Mouse (Mus musculus) CH12.LX (cell line): ENCODE results near the gene Gm42715. TPM values are rescaled to one million over a fixed set of nuclear protein-coding genes. Genes with fewer than 3 reads are reported as not detected.
A peak's percentile ranks its signal among the peaks of the same experiment; 100 is the strongest.

Source experiments
- DNase-seq: peaks from one replicate; pipeline ENCODE4 v3.0.0-alpha.2; 2013; ENCODE audit errors: extremely low read depth
- H3K27ac ChIP-seq: 2 replicates; pipeline ENCODE4 v1.5.1; 2012; ENCODE audit warnings: low read depth, mild to moderate bottlenecking, control low read depth, moderate library complexity; ENCODE audit not compliant: insufficient read depth
- H3K27me3 ChIP-seq: replicated peaks from 2 replicates; pipeline ENCODE3; 2012; ENCODE audit warnings: inconsistent platforms
- H3K36me3 ChIP-seq, 2 experiments: replicated peaks in 1 of 2; 2 replicates each; pipeline versions ENCODE3 to v1.6.1; 2012; ENCODE audit warnings: inconsistent platforms in 1 of 2, low read length in 1 of 2, mild to moderate bottlenecking in 1 of 2, mixed read lengths in 1 of 2, moderate library complexity in 1 of 2; ENCODE audit not compliant: control insufficient read depth in 1 of 2, insufficient read depth in 1 of 2
- H3K4me1 ChIP-seq, 2 experiments: 2 replicates each; pipeline ENCODE4 v1.6.1; 2012; ENCODE audit warnings: inconsistent platforms in 1 of 2, moderate library complexity in 1 of 2; ENCODE audit not compliant: insufficient read depth in 2 of 2, control insufficient read depth in 1 of 2
- H3K4me2 ChIP-seq: 2 replicates; pipeline ENCODE4 v1.6.1; 2012; ENCODE audit warnings: low read depth, mild to moderate bottlenecking, control low read depth; ENCODE audit not compliant: poor library complexity, insufficient read depth, severe bottlenecking
- H3K4me3 ChIP-seq, 3 experiments: fragments of 150-350 bp in 1 of 3; sonication (generic) in 1 of 3; replicated peaks in 1 of 3; 2 replicates each; pipeline versions ENCODE3 to v1.5.1; 2011 to 2012; ENCODE audit warnings: low read depth in 2 of 3, low read length in 2 of 3, mild to moderate bottlenecking in 2 of 3, moderate library complexity in 2 of 3, control low read depth in 1 of 3, improper control_type of control experiment in 1 of 3, inconsistent platforms in 1 of 3, mixed read lengths in 1 of 3; ENCODE audit not compliant: poor library complexity in 1 of 3
- H3K79me2 ChIP-seq: replicated peaks from 2 replicates; pipeline ENCODE4 v1.6.1; 2012; ENCODE audit warnings: mild to moderate bottlenecking, moderate library complexity; ENCODE audit not compliant: control insufficient read depth, poor library complexity, insufficient read depth, severe bottlenecking; ENCODE audit errors: extremely low read depth
- H3K9ac ChIP-seq: 2 replicates; pipeline ENCODE4 v1.6.1; 2012; ENCODE audit warnings: low read depth, mild to moderate bottlenecking, control low read depth, moderate library complexity; ENCODE audit not compliant: insufficient read depth
- H3K9me3 ChIP-seq: replicated peaks from 2 replicates; pipeline ENCODE3; 2012; ENCODE audit warnings: low read length, inconsistent platforms, mixed read lengths
- BHLHE40 ChIP-seq: IDR thresholded peaks from 2 replicates; pipeline ENCODE4 v1.6.1; 2011; ENCODE audit warnings: mild to moderate bottlenecking, low read depth, low read length, improper control_type of control experiment
- CTCF ChIP-seq, 2 experiments: IDR thresholded peaks in 1 of 2; conservative IDR thresholded peaks in 1 of 2; 2 replicates each; pipeline ENCODE4 v1.5.1; 2011 to 2012; ENCODE audit warnings: low read depth in 2 of 2, low read length in 2 of 2, improper control_type of control experiment in 1 of 2, inconsistent platforms in 1 of 2, mild to moderate bottlenecking in 1 of 2, moderate library complexity in 1 of 2
- EP300 ChIP-seq: IDR thresholded peaks from 2 replicates; pipeline ENCODE4 v1.6.1; 2011; ENCODE audit warnings: low read length, improper control_type of control experiment
- ETS1 ChIP-seq: conservative IDR thresholded peaks from 2 replicates; pipeline ENCODE4 v1.6.1; 2012; ENCODE audit warnings: low read depth, mild to moderate bottlenecking, inconsistent platforms, low read length, improper control_type of control experiment, moderate library complexity
- GABPA ChIP-seq: IDR thresholded peaks from 2 replicates; pipeline ENCODE4 v1.6.1; 2012; ENCODE audit warnings: low read depth, low read length, improper control_type of control experiment, inconsistent platforms; ENCODE audit not compliant: insufficient replicate concordance
- HCFC1 ChIP-seq: IDR thresholded peaks from 2 replicates; pipeline ENCODE4 v1.6.1; 2012; ENCODE audit warnings: low read depth, mild to moderate bottlenecking, inconsistent platforms, low read length, improper control_type of control experiment
- IRF4 ChIP-seq: IDR thresholded peaks from 2 replicates; pipeline ENCODE4 v1.6.1; 2014; ENCODE audit warnings: low read depth, mild to moderate bottlenecking, inconsistent platforms, low read length, improper control_type of control experiment
- JUN ChIP-seq: IDR thresholded peaks from 2 replicates; pipeline ENCODE4 v1.6.1; 2011; ENCODE audit warnings: low read depth, mild to moderate bottlenecking, low read length, improper control_type of control experiment, moderate library complexity; ENCODE audit not compliant: insufficient read depth
- JUND ChIP-seq: conservative IDR thresholded peaks from 2 replicates; pipeline ENCODE4 v1.6.1; 2011; ENCODE audit warnings: low read depth, low read length, improper control_type of control experiment
- KAT2A ChIP-seq: IDR thresholded peaks from 2 replicates; pipeline ENCODE4 v1.6.1; 2012; ENCODE audit warnings: low read length, improper control_type of control experiment, inconsistent platforms; ENCODE audit not compliant: insufficient replicate concordance
- MAFK ChIP-seq: IDR thresholded peaks from 2 replicates; pipeline ENCODE4 v1.6.1; 2011; ENCODE audit warnings: low read length, improper control_type of control experiment; ENCODE audit not compliant: insufficient replicate concordance
- MAZ ChIP-seq: IDR thresholded peaks from 2 replicates; pipeline ENCODE4 v1.6.1; 2012; ENCODE audit warnings: low read depth, mild to moderate bottlenecking, inconsistent platforms, low read length, improper control_type of control experiment, moderate library complexity
- MEF2A ChIP-seq: IDR thresholded peaks from 2 replicates; pipeline ENCODE4 v1.6.1; 2014; ENCODE audit warnings: low read depth, mild to moderate bottlenecking, inconsistent platforms, low read length, improper control_type of control experiment, borderline replicate concordance
- MXI1 ChIP-seq: IDR thresholded peaks from 2 replicates; pipeline ENCODE4 v1.6.1; 2011; ENCODE audit warnings: mild to moderate bottlenecking, low read depth, low read length, improper control_type of control experiment
- MYC ChIP-seq: IDR thresholded peaks from 2 replicates; pipeline ENCODE4 v1.6.1; 2011; ENCODE audit warnings: low read depth, mild to moderate bottlenecking, improper control_type of control experiment, low read length
- NELFE ChIP-seq: IDR thresholded peaks from 2 replicates; pipeline ENCODE4 v1.6.1; 2011; ENCODE audit warnings: low read depth, low read length, improper control_type of control experiment
- POLR2A ChIP-seq: IDR thresholded peaks from 2 replicates; pipeline ENCODE4 v1.6.1; 2011; ENCODE audit warnings: low read depth, mild to moderate bottlenecking, improper control_type of control experiment, low read length
- POLR2AphosphoS2 ChIP-seq: IDR thresholded peaks from 2 replicates; pipeline ENCODE4 v1.6.1; 2011; ENCODE audit warnings: low read depth, low read length, improper control_type of control experiment
- RAD21 ChIP-seq: IDR thresholded peaks from 2 replicates; pipeline ENCODE4 v1.6.1; 2011; ENCODE audit warnings: low read depth, mild to moderate bottlenecking, low read length, improper control_type of control experiment, moderate library complexity
- SIN3A ChIP-seq: IDR thresholded peaks from 2 replicates; pipeline ENCODE4 v1.6.1; 2012; ENCODE audit warnings: low read length, improper control_type of control experiment, inconsistent platforms
- SMC3 ChIP-seq: IDR thresholded peaks from 2 replicates; pipeline ENCODE4 v1.6.1; 2011; ENCODE audit warnings: low read depth, low read length, improper control_type of control experiment
- TBP ChIP-seq: conservative IDR thresholded peaks from 2 replicates; pipeline ENCODE4 v1.6.1; 2011; ENCODE audit warnings: low read depth, low read length, improper control_type of control experiment
- UBTF ChIP-seq: IDR thresholded peaks from 2 replicates; pipeline ENCODE4 v1.6.1; 2012; ENCODE audit warnings: low read depth, mild to moderate bottlenecking, inconsistent platforms, low read length, improper control_type of control experiment, moderate library complexity
- USF1 ChIP-seq: IDR thresholded peaks from 2 replicates; pipeline ENCODE4 v1.6.1; 2014; ENCODE audit warnings: low read depth, mild to moderate bottlenecking, inconsistent platforms, low read length, improper control_type of control experiment
- ZKSCAN1 ChIP-seq: IDR thresholded peaks from 2 replicates; pipeline ENCODE4 v1.6.1; 2012; ENCODE audit warnings: low read depth, inconsistent platforms, low read length, improper control_type of control experiment, borderline replicate concordance
- ZMIZ1 ChIP-seq: IDR thresholded peaks from 2 replicates; pipeline ENCODE4 v1.6.1; 2012; ENCODE audit warnings: low read depth, mild to moderate bottlenecking, inconsistent platforms, low read length, improper control_type of control experiment
- ZNF384 ChIP-seq: IDR thresholded peaks from 2 replicates; pipeline ENCODE4 v1.6.1; 2012; ENCODE audit warnings: low read depth, low read length, improper control_type of control experiment, inconsistent platforms
- dilution Hi-C: fragments of 300-500 bp; cut with MboI; formaldehyde crosslinking; loops from 2 replicates; pipeline ENCODE4 v1.14.3; 2020; ENCODE audit warnings: low sequenced_read_pairs; ENCODE audit not compliant: extremely low pct_unique_long_range_greater_than_20kb, extremely low pct_ligation_motif_present
- in situ Hi-C: fragments of 300-500 bp; cut with MboI; formaldehyde crosslinking; loops from 3 replicates; pipeline ENCODE4 v1.14.3; 2019; ENCODE audit warnings: low sequenced_read_pairs, low pct_ligation_motif_present, low pct_unique_long_range_greater_than_20kb, mixed read lengths
- polyA plus RNA-seq: library from polyadenylated mRNA; unstranded; fragments of >175 nt; gene quantifications from 2 replicates; pipeline ENCODE4 v1.2.1, GENCODE M21; 2012; ENCODE audit warnings: low read depth; ENCODE audit not compliant: insufficient read length
- total RNA-seq, 2 experiments: library from RNA; depleted of rRNA; stranded (reverse); fragments of 300-350 nt in 1 of 2; fragments of >200 nt in 1 of 2; gene quantifications; 2 replicates each; pipeline ENCODE4 v1.2.3; 2012 to 2014

Gm42715 gene
- total and polyA plus RNA-seq, 3 experiments: 5.8 to 14.1 (median 12.0) TPM

- peak; percentile 34 for DNase-seq
- peaks cover 37 to 62% of the 10 kb centered on the region in 2 experiments for H3K36me3 ChIP-seq
- dilution Hi-C loops: no loop called here
- H3K9ac ChIP-seq: peak overlapping the region; percentile 98
- H3K9me3 ChIP-seq: no peaks in the 10 kb centered on the region
- peak overlapping the region; percentile 80 to 98 (median 97) for H3K4me3 ChIP-seq
- in situ Hi-C loops: loop anchor here (5.0 kb wide), 1 partner anchor 117 kb away; no protein-coding TSS in a partner anchor
- no peaks in the 10 kb centered on the region for H3K27me3 ChIP-seq
- peak overlapping the region; percentile 87 for H3K4me2 ChIP-seq
- H3K4me1 ChIP-seq: peaks cover 8 to 38% of the 10 kb centered on the region in 2 experiments
- H3K79me2 ChIP-seq: peaks cover 50% of the 10 kb centered on the region
- peak overlapping the region; percentile 88 for H3K27ac ChIP-seq
- no peak for TF ChIP-seq RAD21
- TF ChIP-seq ZMIZ1: no peak
- TF ChIP-seq POLR2A: peak; percentile 17; the same call in 1 of the 2 replicates
- TF ChIP-seq NELFE: no peak
- TF ChIP-seq MYC: no peak
- TF ChIP-seq EP300: no peak
- no peak for TF ChIP-seq KAT2A
- no peak for TF ChIP-seq ETS1
- TF ChIP-seq JUN: no peak
- TF ChIP-seq JUND: no peak
- no peak for TF ChIP-seq MAZ
- TF ChIP-seq IRF4: peak; percentile 12; the same call in 1 of the 2 replicates
- no peak for TF ChIP-seq SMC3
- TF ChIP-seq CTCF (conservative IDR thresholded peaks at IDR 0.05 in 1 of 2, IDR thresholded peaks at IDR 0.05 in 1 of 2; ENCODE audit: low read depth in 2 of 2, low read length in 2 of 2): no peak
- no peak for TF ChIP-seq MAFK
- no peak for TF ChIP-seq UBTF
- TF ChIP-seq HCFC1: 0 out of 2 replicates have a peak, but pooled peaks have one; percentile 29
- no peak for TF ChIP-seq USF1
- no peak for TF ChIP-seq ZNF384
- no peak for TF ChIP-seq POLR2AphosphoS2
Observed at GRCm38 (mm10) chr7:127479318-127480225, 39.8 kb upstream of the Gm42715 start.

- Histone ChIP-seq H3K4me2 (peak overlapping the region; percentile 87), H3K79me2 (peaks cover 53% of the 10 kb centered on the region), H3K36me3 (peaks cover 37 to 62% of the 10 kb centered on the region in 2 experiments), H3K9me3 (no peaks in the 10 kb centered on the region), H3K27me3 (no peaks in the 10 kb centered on the region), H3K9ac (peak overlapping the region; percentile 98), H3K4me1 (peaks cover 8 to 38% of the 10 kb centered on the region in 2 experiments), H3K27ac (peak overlapping the region; percentile 88), H3K4me3 (peak overlapping the region; percentile 80 to 98 (median 97))
- dilution Hi-C loops (no loop called here), in situ Hi-C loops (no loop called here)
- peak; percentile 96 for DNase-seq
- TF ChIP-seq TBP (peak; percentile 52; the same call in 1 of the 2 replicates), GABPA (no peak), KAT2A (no peak), ZKSCAN1 (no peak), MEF2A (no peak), EP300 (no peak), ZMIZ1 (no peak; the same call in 1 of the 2 replicates), MXI1 (peak; percentile 78), POLR2AphosphoS2 (peak; percentile 55; the same call in 1 of the 2 replicates), UBTF (no peak), ETS1 (no peak), BHLHE40 (no peak), JUN (no peak), SMC3 (no peak), SIN3A (peak; percentile 98), IRF4 (peak; percentile 86; the same call in 1 of the 2 replicates), USF1 (no peak)
Observed at GRCm38 (mm10) chr7:127480321-127480720, 39.1 kb upstream of the Gm42715 start.
